Mouse (Mus musculus): Measurements from ENCODE around the gene Acot13. TPM values are rescaled to one million over a fixed set of nuclear protein-coding genes. Genes with fewer than 3 reads are reported as not detected.

Acot13 gene
- total RNA-seq, 2 experiments from 2014 or later = 67.1 to 80.5 TPM

DNA sequence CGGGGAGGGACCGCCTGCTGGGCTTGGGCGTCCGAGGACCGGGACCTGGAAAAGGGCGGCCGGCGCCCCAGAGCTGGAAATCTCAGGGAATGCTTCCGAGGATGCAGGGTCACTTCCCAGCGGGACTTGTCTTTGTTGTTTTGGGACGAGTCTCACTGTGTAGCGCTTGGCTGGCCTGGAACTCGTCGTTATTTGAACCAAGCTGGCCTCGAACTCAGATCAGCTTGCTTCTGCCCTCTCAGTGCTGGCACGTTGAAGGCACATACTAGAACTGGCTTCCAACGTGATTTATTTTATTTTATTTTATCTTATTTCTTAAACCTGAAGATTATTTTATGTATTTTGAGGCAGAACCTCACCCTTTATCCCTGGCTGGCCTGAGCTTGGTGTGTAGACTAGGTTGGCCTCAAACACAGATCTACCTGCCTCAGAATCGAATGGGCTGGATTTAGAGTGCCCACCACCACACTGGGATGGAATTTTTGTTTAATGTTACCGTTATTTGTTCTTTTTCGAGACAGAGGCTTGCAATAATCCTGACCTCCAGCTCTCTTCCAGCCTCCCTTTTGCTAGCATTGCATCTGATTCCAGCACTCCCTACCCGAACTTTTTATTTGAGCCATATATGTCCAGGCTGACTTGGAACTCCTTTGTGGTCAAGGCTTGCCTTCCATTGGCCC, 931 bp upstream of the Acot13 start:
- DNase-seq (ENCODE audit: low spot score in 2 of 2) = no peak

DNA sequence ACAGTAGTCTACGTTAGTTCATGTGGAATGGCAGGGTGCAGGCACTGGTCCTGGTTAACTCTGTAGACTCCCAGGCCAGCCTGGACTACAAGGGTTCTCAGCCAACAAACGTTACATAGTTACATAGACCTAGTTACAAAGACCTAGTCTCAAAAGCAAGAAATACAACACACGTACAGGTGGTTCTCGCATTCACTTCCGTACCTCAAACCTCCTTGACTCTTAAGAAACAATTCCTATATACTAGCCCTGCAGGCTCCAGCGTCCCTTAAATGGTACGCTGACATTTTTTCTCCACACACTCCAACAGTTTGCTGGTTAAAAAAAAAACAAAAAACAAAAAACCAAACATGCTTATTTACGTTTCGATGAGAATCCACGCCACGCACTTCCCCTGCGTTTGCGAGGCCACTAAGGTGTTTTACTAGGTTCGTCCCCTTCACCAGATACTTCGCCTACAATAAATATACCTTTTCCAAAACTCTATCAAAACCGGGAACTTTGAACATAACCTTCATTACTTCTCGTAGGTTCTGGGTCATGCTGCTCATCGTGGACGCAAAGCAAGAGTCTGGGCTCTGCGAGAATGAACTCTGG, 486 bp downstream of the Acot13 start:
- no peak for DNase-seq (ENCODE audit: low spot score in 2 of 2)

DNA sequence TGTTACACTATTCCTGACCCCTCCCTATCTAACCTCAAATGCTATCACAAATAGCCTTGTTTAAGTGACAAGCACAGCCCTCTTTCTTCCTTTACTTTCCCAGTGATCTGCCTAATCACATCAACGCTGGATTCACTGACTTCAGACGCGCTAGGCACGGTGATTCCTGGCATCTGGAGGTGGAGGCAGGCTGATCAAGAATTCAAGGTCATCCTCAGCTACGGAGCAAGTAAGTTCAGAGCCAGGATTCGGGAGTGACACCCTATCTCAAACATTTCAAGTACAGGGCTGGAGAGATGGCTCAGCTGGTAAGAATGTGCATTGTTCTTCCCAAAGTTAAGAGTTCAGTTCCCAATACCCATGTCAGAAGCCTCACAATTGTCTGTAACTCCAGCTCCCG, 5.2 kb downstream of the Acot13 start:
- DNase-seq (ENCODE audit: low spot score in 2 of 2) = no peak

DNA sequence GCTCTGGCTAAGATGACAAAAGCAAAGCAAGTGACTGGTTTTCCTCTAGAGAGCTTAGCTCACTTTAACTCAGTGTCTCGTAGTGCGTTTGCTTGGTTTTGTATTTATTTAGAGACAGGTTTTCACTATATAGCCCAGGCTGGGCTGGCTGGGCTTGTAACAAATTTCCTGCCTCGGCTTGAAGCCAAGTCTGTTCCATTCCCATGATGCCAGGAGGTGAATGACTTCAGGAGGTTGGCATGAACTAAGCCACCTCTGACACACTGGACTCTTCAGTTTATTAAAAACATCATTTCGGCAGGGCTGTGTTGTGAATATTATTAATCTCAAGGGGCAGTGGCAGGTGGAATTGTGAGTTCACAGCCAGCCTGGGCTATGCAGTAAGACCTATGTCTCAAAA, 5.8 kb downstream of the Acot13 start:
- no peak for DNase-seq (ENCODE audit: low spot score in 2 of 2)

DNA sequence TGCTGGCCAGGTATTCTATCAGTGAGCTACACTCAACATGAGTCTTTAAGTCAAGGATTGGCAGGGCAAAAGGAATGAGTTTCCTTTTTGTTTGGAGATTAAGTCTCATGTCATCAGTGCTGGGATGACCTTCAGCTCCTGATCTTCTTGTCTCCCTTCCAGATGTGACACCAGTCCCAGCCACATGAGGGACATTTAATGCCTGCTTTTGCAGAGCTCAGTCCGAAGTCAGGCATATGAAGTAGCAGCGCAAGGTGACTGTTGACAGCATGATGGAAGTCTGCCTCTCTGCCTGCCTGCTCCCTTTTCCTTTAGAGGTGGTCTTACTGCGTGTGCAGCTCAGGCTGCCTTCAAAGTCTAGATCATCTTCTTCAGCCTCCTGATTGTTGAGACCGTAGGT, 6.7 kb downstream of the Acot13 start:
- DNase-seq (ENCODE audit: low spot score in 2 of 2) = no peak

DNA sequence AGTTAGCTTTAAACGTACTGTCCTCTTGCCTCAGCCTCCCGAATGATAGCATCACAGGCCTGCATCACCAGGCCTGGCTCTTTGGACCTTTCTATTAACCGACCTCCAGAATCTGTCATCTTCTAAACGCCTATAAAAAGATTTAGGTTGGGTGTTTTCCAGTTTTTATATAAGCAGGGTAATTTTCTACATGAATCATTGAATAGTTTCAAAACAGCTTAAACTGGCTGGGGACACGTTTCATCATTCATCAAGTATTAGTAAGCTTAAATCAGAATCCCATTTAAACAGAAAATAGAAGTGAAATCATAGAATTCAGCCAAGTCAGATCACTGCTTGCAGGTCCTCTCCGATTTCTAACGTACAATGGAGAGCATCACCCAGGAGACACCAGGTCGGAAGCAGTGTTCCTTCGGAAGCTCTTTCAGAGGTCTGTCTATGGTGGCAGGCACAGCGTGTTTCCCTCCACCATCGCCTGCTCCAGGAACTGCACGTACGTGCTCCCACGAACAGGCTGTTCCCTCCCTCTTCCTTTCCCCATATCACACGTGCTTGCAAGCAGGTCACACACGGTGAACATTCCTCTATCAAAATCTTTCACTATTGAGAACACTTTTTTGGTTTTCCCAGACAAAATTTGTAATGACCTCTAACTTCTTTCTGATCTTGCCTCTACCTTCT, 8.5 kb downstream of the Acot13 start:
- DNase-seq (ENCODE audit: low spot score in 2 of 2) = no peak

DNA sequence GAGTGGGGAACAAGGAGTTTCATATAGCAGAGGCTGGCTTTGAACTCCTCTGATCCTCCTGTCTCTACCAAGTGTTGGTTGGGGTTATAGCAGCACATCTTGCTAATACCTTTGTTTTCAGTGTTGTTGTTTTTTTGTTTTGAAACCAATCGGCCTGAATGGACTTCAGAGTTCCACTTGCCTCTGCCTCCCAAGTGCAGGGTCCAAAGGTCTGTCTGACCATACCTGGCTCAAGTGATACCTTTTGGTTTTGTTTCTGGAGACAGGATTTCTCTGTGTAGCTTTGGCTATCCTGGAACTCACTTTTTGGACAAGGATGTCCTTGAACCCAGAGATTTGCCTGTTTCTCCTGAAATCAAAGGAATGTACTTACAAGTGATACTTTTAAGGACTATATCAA, 11.4 kb downstream of the Acot13 start:
- no peak for DNase-seq (ENCODE audit: low spot score in 2 of 2)

DNA sequence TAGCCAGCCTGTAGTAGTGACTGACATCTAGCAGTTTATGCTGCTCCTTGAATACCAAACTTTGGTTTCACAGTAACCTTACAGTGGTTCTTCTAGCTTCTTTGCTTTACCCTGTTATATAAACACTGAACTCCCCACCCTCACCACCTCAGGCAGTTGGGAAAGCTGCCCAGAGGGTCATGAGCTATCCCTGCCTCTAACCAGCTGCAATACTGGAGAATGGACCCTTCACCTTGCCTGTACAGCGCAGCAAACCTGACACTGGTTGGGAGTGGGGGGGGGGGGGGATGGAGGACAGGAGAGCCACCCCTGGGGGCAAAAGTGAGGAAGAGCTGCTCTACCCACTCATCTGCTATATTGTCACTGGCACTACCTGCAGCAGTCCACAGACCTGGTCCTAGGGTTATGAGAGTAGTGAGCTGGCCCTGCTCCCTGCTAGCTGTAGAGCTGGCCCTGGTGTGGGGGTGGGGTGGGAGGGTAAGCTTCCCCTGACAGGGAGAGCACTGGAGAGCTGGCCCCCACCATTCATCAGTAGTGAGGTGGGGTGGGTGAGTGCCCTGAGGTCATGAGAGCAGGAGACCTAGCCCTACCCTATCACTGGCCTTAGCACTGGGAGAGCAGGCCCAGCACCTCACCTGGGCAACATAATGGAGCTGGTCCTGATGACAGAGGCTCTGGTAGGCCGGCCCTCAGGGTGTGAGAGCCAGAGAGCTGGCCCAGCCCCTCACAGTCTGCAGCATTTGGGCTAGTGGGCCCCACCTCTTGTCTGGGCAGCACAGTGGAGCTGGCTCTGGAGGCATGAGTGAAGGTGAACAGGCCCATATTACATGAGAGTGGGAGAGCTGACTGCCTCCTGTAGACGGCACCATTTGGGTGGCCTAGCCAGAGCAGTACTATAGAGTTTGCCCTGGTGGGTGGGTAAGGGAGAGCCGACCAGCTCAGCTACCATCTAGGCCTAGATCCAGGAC, 14.9 kb downstream of the Acot13 start:
- no peak for DNase-seq (ENCODE audit: low spot score in 2 of 2)

DNA sequence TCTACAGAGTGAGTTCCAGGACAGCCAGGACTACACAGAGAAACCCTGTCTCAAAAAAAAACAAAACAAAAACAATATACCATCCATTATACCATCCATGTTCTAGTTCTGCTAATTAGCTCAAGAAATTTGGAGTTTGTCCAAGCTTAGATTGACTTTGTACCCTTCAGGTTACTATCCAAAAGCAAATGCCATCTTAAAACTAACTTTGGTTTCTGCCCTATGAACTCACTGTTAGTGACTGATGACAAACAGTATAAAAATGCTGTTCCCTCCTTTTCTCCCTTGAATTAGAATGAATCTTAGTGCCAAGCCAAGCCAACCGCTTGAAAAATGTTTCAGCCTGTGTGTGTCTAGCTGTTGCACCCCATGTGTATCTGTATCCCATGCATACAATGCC, 16.7 kb downstream of the Acot13 start:
- DNase-seq (ENCODE audit: low spot score in 2 of 2) = no peak

DNA sequence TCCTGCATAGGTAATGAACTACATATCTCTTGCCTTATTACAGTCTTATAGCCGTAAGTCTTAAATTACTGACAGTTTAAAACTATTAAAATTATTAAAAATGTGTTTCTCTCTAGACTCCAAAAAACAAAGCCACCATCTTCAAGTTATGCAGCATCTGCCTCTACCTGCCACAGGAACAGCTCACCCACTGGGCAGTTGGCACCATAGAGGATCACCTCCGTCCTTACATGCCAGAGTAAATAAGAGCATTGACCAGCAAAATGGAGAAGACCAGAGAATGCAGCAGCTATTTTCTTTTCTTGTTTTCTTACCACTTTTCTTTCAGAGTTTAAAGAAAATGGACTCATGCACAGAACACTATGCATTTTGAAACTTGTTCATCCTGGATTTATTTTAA, 18.8 kb downstream of the Acot13 start:
- DNase-seq (ENCODE audit: low spot score in 2 of 2) = no peak

DNA sequence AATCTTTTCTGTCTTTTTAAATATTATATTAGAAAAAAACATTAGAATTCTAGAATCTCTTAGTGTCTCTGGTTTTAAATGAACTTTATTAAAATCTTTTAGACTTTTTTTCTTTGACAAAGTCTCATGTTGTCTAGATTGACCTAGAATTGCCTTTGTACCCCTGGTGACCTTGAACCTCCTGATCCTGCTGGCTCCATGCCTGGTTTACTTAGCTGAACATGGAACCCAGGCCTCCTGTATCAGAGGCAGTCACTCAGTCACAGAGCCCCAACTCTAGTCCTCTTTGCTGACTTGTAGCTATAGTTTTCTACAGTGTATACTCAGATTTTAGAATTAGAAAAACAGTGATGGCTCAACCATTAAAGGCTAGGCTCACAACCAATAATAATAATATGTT, 25.3 kb downstream of the Acot13 start:
- DNase-seq (ENCODE audit: low spot score in 2 of 2) = no peak

DNA sequence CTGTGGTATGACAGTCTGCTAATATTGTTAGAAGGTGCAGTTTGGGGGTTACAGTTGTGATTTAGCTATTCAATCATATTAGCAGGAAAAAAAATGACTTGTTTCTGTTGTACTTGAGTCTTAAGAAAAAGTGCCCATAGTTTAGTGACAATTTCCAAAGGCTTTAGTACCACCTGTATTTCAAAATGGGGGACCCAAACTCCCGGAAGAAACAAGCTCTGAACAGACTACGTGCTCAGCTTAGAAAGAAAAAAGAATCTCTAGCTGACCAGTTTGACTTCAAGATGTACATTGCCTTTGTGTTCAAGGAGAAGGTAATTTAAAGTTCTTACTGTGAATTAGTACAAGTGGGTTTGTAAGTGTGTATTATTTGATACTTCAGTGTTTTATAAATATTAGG, 28.1 kb downstream of the Acot13 start:
- DNase-seq (ENCODE audit: low spot score in 2 of 2) = no peak

DNA sequence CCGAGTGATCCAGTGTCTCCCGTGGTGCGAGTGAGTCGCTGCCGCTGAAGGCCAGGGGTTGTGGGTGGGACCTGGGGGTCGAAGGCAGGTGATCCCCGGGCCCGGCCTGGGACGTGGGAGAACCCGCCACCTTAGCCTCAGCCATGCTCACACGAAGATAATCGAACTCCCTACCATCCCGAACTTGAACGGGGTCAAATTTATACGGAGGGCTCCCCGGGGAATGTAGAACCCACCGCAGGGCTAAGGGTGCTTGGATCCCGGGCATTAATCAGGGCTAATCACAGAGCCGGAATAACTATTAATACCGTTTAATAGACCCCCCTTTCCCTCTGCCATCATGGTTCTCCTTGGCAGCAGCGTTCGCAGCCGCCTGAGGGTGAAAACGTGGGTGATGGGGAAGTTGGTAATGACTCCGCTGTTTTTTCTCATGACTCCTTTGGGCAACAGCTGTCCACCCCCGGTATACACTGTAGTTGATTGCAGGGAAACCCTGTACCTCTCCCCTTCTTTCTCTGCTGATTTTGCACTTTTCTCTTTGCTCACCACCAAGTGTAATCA, 29.1 kb downstream of the Acot13 start:
- DNase-seq (ENCODE audit: low spot score in 2 of 2) = peak in 1 of 2 experiments; percentile 34

DNA sequence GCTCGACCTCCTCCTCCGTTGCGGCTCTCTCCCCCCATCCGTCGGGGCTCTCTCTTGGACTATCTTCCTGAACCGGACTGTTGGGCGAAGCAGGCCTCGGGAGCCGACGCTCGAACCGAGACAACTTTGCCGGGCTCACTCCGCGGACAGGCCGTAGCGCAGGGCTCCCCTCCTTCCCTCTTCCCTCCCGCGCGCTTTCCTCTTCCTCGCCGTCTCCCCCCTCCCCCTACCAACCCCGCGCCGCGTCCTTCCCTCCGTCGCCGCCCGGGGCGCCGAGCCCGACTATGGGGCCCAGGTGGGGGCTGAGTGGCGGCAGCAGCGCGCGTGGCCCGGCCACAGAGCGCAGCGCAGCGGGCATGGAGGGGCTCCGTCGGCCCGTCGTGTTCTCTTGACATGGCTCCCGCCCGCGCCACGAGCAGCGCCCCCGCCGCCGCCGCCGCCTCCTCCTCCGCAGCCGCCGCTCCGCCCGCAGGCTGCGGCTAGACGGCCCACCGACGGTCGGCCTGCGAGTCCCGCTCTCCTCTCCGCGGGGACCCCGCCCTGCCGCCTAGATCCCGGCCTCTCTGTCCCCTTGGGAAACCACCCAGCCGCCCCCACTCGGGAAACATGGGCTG, 29.9 kb downstream of the Acot13 start, which contains the start of gene BC005537:
Gene BC005537 (plus strand): TSS at position 350 of the 614 bp plus-strand sequence.
- peak; percentile 58 to 61 for DNase-seq (ENCODE audit: low spot score in 2 of 2)

DNA sequence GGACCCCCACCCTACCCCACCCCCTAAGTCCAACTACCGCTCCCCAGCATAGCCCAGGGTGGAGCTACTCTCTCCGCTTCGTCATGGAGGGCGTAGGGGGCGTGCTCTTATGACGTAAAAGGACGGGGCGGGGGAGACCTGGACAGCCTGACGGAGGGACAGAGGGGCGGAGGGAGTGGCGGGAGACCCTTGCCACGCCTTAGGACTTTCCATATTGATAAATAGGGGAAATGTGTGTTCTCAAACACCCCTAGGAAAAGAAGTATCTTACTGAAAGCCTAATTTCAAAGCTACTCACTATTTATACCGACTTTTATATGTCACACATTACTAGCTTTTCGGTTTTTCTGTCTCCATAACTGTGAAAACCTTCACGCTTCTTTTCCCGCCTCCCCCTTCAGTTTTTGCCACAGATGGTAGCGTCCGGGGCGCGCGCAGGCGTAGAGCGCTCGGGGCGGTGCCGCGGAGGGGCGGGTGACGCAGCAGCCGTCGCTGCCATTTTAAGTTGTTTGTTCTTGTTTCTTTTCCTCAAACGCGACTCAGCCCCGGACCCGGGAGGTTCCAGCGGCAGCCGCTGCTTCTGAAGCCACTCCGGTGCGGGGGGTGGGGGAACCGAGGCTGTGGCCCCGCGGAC, 30.5 kb downstream of the Acot13 start:
- peak; percentile 97 to 98 for DNase-seq (ENCODE audit: low spot score in 2 of 2)

DNA sequence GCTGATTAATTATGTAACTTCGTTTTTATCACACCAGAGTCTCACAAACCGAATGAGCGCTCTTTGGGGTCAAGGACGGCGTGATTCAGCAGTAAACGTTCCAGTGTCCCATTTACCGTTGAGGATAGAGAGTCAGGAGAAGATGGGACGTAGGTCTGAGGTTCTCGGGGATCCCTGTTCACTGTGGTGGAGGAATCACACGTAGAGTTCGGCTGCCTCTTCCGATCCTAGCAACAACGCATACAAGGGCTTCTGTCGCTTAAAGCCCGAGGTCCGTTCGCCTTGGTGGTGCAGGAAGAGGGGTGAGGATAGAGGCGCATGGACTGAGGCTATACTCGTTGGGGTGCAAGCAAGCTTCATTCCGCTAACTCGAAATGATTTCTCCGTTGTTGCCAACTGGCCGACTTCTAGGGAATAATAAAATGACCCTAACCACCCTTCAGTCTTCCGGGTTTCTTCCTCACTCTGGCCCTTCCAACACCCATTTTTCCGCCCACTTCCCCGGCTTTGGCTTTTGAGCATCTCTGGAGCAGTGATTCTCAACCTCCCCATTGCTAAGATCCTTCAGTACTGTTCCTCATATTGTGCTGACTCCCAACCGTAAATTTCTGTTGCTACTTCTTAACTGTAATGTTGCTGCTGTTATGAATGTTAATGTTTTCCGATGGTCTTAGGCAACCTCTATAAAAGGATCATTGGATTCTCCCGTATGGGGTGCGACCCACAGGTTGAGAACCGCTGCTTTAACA, 31.2 kb downstream of the Acot13 start:
- DNase-seq (ENCODE audit: low spot score in 2 of 2) = peak; percentile 54 to 66

DNA sequence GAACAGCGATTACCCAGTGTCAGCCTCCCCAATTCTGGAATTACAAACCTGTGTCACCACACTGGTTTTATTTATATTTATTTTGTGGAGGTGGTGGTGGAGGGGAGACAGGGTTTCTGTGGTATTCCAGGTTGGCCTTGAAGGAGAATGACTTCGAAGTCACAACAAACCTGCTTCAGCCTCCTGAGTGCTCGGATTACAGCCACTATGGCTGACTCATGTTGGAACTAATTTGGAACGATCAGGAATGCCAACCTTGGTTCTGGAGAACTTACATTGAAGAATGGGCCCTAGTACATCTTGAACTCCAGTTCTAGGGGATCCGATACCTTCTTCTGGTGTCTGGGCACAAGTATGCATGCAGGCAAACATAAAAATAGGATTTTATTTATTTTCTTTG, 32.0 kb downstream of the Acot13 start:
- DNase-seq (ENCODE audit: low spot score in 2 of 2) = no peak

DNA sequence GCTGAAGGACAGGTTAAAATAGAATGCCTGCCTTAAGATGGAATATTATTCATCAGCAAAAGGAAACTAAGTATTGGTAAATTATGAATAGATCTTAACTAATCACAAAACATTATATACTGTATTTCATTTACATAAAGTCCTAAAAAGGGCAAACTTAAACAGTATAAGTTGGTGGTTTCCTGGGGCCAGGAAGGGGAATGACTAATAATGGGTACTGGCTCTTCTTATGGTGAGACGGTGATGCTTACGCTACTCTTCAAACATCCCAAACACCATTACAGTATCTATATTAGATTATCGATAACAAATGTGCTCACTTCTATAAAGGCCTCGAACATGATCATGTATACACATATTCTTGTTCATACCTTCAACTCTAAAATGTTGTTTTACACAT, 32.7 kb downstream of the Acot13 start:
- DNase-seq (ENCODE audit: low spot score in 2 of 2) = no peak

DNA sequence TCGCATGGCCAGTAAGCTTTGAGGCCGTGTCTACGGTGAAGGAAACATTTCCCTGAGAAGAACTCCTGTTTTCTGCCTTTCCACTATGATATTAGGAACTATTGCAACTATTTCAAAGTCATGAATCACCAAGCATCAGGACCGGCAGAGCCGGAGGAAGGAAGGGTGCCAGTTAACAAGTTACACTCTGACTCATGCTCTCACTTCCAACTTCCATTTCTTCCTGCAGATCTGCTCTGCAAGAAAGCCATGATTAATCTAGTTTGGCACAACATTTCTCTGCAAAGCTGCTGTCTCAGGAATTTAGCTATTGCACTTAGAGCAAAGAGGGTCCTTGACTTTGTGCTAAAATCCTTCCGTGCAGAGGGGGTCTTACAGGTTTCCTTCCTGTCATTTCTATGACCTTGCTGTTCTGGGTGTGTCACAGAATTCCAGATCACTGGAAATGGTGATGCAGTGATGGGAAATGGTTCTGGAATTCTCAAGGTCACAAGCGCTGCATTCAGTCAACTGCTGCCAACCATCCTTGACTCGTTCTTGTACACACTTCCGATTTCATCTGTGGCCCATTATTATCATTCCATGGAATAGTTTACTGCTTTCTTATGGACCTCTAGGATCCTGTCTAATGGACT, 38.8 kb downstream of the Acot13 start:
- DNase-seq (ENCODE audit: low spot score in 2 of 2) = no peak

Measured in adrenal gland, adult 18-20 months (tissue).